Mouse (Mus musculus): ENCODE measurements around the gene Ccl21a.
"Not testable (repeated sequence)": the region's sequence is repeated elsewhere in the genome, so short reads cannot be mapped to it uniquely, and the experiment has no call there.

Gene Ccl21a

GRCm38 (mm10) chr4:42773893-42774292, at the start of gene Ccl21a:
Gene Ccl21a (minus strand): TSS chr4:42773993.
- in situ Hi-C loops (cut with MboI; ENCODE audit: low pct_unique_long_range_greater_than_20kb in 1 of 2, low sequenced_read_pairs in 2 of 2, unreplicated experiment in 1 of 2), result not testable (repeated sequence)

- in situ Hi-C loops (cut with MboI; ENCODE audit: low pct_unique_long_range_greater_than_20kb in 1 of 2, low sequenced_read_pairs in 2 of 2, unreplicated experiment in 1 of 2), result not testable (repeated sequence)
Observed at GRCm38 (mm10) chr4:42756477-42756876, 17.3 kb downstream of the Ccl21a start, which contains the start of gene Ccl19. Gene Ccl19 (minus strand): TSS chr4:42756577.

- in situ Hi-C loops (cut with MboI; ENCODE audit: low pct_unique_long_range_greater_than_20kb in 1 of 2, low sequenced_read_pairs in 2 of 2, unreplicated experiment in 1 of 2), result not testable (repeated sequence)
Observed at GRCm38 (mm10) chr4:42735245-42735644, 38.5 kb downstream of the Ccl21a start, which contains the start of gene 4930578G10Rik. Gene 4930578G10Rik (plus strand): TSS chr4:42735545.
